Mouse (Mus musculus): Measurements from ENCODE around the gene Tpp1.
"Not testable (repeated sequence)": the region's sequence is repeated elsewhere in the genome, so short reads cannot be mapped to it uniquely, and the experiment has no call there.

Tpp1 gene

GRCm38 (mm10) chr7:105762517-105763270 lies 10.7 kb upstream of the Tpp1 start:
- DNase-seq (ENCODE audit: low spot score in 2 of 2), result no peak

- DNase-seq (ENCODE audit: low spot score in 2 of 2), result no peak
These were observed 9.9 kb upstream of the Tpp1 start for GRCm38 (mm10) chr7:105761813-105762484.

GRCm38 (mm10) chr7:105753281-105753680 lies 1.2 kb upstream of the Tpp1 start:
- DNase-seq (ENCODE audit: low spot score in 2 of 2), result no peak

- DNase-seq (ENCODE audit: low spot score in 2 of 2), result no peak
These were observed 681 bp upstream of the Tpp1 start for GRCm38 (mm10) chr7:105752716-105753115.

GRCm38 (mm10) chr7:105747776-105748175 lies 4.3 kb downstream of the Tpp1 start:
- DNase-seq (ENCODE audit: low spot score in 2 of 2), result no peak

GRCm38 (mm10) chr7:105743926-105744590 lies 8.0 kb downstream of the Tpp1 start, which contains the start of gene Taf10:
Gene Taf10, minus strand, starts transcription at chr7:105744361.
- peak; percentile 76 to 86 for DNase-seq (ENCODE audit: low spot score in 2 of 2)

GRCm38 (mm10) chr7:105743246-105743925 lies 8.6 kb downstream of the Tpp1 start:
- DNase-seq (ENCODE audit: low spot score in 2 of 2), result not testable (repeated sequence)

- DNase-seq (ENCODE audit: low spot score in 2 of 2), result not testable (repeated sequence)
These were observed 9.4 kb downstream of the Tpp1 start for GRCm38 (mm10) chr7:105742539-105743215.

- no peak for DNase-seq (ENCODE audit: low spot score in 2 of 2)
These were observed 10.1 kb downstream of the Tpp1 start for GRCm38 (mm10) chr7:105741978-105742377.

GRCm38 (mm10) chr7:105740851-105741250 lies 11.2 kb downstream of the Tpp1 start:
- DNase-seq (ENCODE audit: low spot score in 2 of 2), result no peak

GRCm38 (mm10) chr7:105740089-105740795 lies 11.8 kb downstream of the Tpp1 start:
- no peak for DNase-seq (ENCODE audit: low spot score in 2 of 2)

- DNase-seq (ENCODE audit: low spot score in 2 of 2), result no peak
These were observed 13.1 kb downstream of the Tpp1 start for GRCm38 (mm10) chr7:105738948-105739347.

GRCm38 (mm10) chr7:105738286-105738685 lies 13.7 kb downstream of the Tpp1 start:
- no peak for DNase-seq (ENCODE audit: low spot score in 2 of 2)

- no peak for DNase-seq (ENCODE audit: low spot score in 2 of 2)
These were observed 14.4 kb downstream of the Tpp1 start for GRCm38 (mm10) chr7:105737648-105738047.

GRCm38 (mm10) chr7:105736911-105737521 lies 15.0 kb downstream of the Tpp1 start, which contains the start of gene Rrp8:
Gene Rrp8, minus strand, starts transcription at chr7:105737385.
- DNase-seq (ENCODE audit: low spot score in 2 of 2), result peak; percentile 30 to 38

GRCm38 (mm10) chr7:105736264-105736901 lies 15.7 kb downstream of the Tpp1 start, which contains the start of gene Ilk:
Gene Ilk, plus strand, starts transcription at chr7:105736592.
- DNase-seq (ENCODE audit: low spot score in 2 of 2), result peak; percentile 83 to 85

- DNase-seq (ENCODE audit: low spot score in 2 of 2), result not testable (repeated sequence)
These were observed 16.6 kb downstream of the Tpp1 start for GRCm38 (mm10) chr7:105735464-105735863.

- no peak for DNase-seq (ENCODE audit: low spot score in 2 of 2)
These were observed 17.2 kb downstream of the Tpp1 start for GRCm38 (mm10) chr7:105734826-105735225.

- no peak for DNase-seq (ENCODE audit: low spot score in 2 of 2)
These were observed 18.2 kb downstream of the Tpp1 start for GRCm38 (mm10) chr7:105733836-105734235.
